Mouse (Mus musculus) gonadal fat pad, adult 2 months (tissue): ENCODE measurements around the gene Rnf126. TPM values are rescaled to one million over a fixed set of nuclear protein-coding genes. Genes with fewer than 3 reads are reported as not detected.

Source experiments
- DNase-seq: peaks from one replicate; pipeline ENCODE4 v3.0.0-alpha.2; 2012; ENCODE audit warnings: low read depth
- polyA plus RNA-seq: library from polyadenylated mRNA; depleted of rRNA; stranded (reverse); fragments of >200 nt; gene quantifications from 2 replicates; pipeline ENCODE4 v1.2.3, GENCODE M21; 2012; rRNA removed

The Rnf126 gene
- polyA plus RNA-seq: 80.0 and 102 TPM in 2 replicates

DNA sequence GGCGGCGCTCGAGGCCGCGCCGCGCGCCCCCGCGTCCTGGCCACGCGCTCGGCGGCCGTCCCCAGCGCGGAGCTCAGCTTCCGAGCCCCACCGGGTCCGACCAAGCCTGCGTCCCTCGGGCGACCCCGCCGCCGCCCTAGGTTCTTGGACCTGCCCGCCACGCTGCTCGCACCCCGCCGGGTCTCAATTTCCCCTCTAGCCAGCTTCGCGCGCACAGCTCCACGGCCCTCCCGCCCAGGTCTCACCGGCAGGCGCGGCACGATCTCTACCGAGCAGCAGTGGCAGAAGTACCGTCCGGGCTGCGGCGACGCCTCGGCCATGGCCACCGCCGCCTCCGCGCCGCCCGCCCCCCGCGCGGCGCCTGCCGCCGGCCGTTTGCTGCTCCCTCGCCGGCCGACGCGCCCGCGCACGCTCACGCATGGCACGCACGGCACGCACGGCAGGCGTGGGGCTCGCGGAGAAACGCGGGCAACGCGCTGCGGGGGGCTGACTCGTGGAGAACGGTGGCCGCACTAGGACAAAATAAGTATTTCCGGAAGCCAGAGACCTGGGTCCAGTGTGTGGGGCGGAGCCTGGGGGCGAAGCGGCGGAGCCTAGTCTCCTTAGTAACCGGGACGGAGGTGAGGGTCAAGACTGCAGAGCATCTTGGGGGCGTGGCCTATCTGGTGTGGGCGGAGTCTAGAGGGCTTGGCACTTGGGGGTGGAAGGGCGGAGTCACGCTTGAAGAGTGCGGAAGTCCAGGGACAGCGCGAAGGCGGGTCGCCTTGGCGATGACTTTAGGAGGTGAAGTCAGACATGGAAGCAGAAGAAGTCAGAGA lies at the start of gene Rnf126:
Gene Rnf126 (minus strand): TSS at position 445 of the 818 bp plus-strand sequence.
- peak; percentile 95 for DNase-seq

DNA sequence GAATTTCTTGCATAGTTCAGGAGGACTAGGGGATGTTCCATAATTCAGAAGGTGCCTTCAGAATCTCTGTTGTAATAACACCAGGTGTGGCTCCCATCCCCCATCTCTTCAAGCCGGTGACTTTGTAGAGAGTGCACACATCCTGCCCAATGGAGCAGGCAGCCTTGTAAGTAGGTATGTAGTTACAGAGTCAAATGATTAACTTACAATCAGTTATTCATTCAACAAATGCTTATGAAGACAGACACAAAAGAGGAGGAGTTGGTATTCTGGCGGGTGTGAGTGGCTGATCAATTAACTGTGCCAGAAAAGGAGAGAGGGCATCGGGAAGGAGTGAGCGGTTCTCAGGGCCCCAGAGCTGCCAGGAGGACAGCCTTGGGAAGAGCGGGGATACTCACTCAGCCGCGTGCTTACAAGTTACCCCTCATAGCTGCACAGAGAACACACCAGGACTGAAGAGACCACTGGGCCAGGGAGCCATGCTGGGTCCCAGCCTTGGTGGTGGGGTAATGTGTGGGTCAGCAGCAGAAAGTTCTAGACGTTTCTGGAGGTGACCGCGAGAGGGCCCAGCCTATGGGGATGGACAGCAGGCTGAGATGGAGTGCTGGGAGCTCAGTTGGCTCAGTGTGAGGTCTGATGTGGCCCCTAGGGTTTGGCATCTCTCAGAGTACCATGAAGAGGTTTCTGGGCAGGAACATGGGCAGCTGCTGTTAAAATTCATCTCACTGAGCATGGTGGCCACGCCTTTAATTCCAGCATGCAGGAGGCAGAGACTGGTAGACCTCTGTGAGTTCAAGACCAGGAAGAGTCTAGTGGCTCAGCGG lies 49.1 kb upstream of the Rnf126 start:
- DNase-seq: no peak

DNA sequence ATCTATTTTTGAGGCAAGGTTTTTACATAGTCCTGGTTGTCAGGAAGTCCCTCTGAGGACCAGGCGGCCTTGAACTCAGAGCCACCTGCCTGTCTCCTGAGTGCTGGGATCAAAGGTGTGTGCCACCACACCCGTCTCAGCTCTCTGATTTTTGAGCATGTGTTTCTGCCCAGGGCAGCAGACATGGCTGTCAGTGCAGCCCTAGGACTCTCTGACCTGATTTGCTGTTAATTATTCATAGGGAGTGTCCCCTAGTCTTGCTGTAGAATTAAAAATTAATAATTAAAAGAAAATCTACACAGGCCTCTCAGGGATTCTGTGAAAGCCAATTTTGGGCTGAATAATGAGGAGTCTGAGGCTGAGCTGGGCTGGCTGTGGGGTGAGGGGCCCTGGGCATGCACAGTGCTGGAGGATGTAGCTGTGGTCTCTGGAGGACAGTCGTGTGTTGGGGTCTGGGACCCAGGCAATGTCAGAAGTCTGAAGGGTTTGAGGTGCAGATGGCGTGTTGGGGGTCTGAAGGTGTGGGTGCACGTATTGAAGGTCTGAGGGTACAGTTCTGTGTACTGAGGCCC lies 47.6 kb upstream of the Rnf126 start:
- no peak for DNase-seq

DNA sequence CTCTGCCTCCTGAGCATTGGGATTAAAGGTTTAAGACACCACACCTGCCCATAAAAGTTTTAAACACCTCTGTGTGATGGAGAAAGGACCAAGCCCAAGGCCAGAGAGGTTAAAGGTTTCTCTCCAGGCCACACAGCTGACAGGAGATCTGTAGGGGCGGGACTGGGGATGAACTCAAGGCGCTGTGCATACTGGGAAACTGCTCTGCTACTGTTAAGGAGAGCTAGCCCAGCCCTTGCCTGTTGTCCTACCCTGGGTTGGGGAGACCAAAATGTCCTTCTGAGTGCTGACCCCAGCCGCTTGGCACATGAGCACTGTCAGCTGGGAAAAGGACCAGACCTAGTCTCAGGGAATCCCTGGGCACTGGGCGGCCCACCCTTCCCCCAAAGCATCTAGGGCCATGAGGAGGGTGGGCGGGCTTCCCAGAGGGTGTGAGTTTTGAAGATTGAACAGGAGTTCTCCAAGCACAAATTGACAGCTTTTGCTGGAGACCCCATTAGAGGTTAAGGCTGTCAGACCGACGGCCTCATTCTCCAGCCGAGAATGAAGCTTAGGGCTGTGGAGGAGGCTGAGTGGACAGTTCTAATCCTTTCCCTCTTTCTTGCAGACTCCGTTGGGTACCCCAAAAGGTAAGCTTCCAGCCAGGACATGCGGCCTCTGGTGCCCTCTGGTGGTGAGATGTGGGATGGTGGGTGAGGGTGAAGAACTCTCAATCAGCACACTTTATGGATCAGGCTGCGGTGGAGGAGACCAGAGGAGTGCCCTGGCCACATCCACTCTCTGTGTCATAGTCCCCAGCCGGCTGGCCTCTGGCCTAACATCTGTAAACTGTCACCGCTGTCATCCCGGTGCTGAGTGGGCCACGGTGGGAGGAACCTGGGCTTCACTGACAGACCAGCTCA lies 45.2 kb upstream of the Rnf126 start:
- no peak for DNase-seq

DNA sequence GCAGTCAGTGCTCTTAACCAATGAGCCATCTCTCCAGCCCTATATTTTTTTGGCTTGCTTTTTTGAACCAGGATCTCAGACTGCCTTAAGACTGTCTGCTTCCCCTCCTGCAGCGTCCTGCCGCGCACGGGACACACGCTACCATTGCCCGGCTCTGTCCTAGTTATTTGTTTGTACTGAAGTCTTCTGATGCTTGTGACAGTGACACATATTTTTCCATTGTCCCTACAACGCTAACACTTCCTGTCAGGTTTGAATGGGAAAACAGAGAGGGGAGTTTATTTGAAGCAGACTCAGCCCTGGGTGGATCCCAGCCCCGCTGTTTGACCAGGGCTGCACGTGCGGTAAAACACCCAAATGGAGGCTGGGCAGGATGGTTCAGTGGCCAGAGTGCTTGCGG lies 42.0 kb upstream of the Rnf126 start:
- no peak for DNase-seq

DNA sequence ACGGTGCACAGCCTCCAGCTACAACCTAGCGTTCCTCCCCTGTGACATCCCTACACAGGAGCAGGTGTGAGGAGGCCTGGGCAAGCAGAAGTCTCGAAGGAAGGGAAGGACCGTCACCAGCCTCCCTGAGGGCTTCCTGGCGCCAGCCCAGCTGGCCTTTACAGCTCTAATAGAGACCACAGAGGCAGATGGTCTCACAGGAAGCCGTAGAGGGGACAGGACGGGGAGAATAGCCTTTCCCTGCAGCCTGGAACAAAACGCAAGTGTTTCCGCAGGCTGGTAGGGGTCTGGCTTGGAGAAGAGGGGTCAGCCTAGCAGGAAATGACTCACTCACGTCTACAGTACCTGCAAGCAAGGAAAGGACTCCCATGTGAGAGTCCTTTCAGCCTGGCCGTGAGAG lies 41.1 kb upstream of the Rnf126 start:
- DNase-seq: no peak

DNA sequence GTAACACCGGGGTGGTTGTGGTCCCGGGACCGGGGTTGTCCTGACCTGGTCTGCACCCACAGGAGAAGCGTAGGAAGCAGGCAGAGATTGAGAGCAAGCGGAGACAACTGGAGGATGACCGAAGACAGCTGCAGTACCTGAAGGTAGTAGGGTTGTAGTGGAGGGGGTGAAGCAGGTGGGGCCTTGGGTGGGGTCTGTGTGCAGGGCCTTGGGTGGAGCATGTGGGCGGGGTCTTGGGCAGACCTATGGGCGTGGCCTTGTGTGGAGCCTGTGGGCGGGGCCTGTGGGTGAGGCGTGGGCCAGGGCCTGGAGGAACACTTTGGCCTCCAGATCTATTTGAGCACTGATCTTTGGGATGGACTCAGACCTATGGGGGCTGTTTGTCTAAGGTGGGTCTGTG lies 40.2 kb upstream of the Rnf126 start:
- no peak for DNase-seq

DNA sequence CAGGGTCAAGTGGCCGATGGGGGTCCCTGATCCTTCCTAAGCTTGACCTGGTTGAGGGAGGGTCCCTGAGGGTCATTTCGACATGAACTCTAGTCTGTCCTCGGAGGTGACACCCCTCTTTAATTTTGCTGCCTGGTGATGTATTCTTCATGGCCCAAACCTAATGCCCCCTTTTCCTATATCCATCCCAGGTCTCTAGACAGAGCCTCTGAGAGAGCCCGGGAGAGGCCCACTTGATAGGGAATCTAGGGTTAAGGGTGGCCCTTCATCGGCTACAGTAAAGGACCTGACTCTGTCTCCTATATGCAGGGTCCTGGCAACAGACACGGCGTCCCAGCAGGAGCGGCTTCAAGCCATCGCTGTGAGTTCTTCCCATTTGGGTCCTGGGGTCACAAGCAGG lies 39.6 kb upstream of the Rnf126 start:
- no peak for DNase-seq

DNA sequence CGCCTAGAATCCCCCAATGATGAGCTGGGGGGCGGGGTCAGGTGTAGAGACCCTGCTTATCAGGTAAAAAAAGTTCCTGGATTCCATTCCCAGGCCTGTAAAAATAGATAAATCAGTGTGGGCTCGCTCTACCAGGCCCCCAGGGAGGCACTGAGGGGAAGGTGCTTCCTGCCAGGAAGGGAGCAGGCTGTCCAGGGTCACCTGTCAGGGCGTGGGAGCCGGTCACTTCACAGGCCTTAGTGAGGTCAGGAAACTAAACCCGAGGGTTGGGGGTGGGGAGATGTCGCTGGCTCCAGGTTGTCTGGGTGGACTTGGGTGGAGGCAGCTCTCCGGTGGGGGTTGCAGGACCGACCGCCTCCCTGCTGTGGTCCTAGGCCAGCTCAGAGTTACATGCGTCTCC lies 38.9 kb upstream of the Rnf126 start:
- no peak for DNase-seq

DNA sequence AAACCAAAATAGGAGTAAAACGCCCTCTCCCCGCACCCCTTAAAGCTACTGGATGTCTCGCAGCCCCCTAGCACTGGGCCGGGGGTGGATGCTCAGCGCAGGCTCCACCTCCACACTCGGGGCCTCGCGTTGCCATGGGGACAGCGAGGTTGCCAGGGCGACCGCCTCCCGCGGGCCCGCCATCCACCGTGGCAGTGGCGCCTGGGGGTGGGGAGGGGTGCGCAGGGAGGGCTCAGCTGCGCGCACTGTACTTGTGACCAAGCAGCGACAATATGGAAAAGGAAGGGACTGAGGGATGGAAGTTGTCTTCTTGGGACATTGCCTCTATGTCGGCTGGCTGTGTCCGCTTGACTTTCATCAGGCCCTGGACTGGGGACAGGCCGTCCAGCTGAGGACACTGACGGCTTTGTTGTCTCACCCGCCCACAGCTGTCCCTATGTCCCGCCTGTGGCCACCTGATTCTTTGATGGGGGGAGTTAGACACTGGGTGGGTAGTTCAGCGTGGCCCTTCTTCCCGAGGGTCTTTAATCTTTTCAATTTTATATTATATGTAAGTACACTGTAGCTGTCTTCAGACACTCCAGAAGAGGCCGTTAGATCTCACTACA lies 37.1 kb upstream of the Rnf126 start:
- DNase-seq: no peak

DNA sequence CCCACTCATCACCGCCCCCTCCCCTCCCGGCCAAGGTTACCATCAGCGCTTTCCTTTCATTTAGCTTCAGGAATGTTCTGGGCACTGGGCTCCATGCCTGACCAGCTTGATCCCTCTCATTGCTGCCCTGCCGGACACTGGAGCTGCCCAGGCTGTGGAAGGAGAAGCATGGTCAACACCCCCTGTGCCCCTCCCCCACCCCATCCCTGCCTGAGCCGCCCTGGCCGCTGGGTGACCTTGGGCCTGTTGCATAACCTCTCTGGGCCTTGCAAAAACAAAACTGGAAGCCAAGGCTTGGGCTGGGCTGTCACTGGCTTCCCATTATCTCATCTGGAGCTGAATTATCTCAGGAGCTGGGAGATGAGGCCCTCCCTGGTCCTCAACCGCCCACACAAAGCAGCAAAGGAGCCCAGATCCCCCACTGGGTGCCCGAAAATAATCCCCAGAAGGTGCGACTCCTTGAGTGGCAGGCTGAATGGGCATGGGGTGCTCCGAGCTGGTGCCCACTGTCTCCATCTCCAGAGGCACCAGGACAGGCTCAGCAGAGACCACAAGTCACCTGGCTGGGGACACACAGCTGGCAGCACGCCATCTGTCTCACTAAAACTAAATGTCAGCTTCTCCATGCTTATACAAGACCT lies 35.7 kb upstream of the Rnf126 start:
- no peak for DNase-seq

DNA sequence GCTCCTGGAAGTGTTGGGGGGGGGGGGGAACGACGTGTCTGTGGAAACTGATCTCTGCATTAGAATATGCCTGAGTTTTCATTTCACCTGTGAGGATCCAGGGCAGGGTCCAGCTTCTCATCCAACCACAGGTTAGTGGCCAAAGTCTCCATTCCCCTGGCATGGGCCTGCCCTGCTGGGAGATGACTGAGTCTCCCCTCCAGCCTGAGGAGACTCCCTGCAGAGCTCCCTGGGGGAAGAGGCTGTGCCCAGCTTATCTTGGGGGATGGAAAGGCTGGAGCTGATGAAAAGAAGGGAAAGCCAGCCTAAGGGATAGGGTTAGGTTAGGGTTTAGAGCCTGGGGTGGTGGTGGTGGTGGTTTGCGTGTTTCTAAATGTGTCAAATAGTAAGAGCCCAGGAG lies 35.1 kb upstream of the Rnf126 start:
- no peak for DNase-seq

DNA sequence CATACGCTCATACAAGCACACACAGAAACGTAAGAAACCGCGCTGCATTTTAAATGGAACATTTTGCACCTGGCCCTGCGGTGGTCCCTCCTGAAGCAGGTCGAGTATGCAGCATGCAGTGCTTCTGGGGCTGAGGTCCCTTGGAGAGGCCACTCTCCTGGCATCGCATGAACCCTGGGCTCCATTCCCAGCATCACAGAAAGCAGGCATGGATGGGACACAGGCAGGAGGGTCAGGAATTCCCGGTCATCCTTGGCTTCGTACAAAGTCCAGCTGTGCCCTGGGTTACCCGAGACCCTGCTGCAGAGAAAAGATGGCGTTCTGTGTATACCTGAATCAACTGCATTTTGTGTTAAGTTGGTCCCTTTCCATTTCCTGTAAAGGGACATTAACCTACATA lies 33.8 kb upstream of the Rnf126 start:
- no peak for DNase-seq

DNA sequence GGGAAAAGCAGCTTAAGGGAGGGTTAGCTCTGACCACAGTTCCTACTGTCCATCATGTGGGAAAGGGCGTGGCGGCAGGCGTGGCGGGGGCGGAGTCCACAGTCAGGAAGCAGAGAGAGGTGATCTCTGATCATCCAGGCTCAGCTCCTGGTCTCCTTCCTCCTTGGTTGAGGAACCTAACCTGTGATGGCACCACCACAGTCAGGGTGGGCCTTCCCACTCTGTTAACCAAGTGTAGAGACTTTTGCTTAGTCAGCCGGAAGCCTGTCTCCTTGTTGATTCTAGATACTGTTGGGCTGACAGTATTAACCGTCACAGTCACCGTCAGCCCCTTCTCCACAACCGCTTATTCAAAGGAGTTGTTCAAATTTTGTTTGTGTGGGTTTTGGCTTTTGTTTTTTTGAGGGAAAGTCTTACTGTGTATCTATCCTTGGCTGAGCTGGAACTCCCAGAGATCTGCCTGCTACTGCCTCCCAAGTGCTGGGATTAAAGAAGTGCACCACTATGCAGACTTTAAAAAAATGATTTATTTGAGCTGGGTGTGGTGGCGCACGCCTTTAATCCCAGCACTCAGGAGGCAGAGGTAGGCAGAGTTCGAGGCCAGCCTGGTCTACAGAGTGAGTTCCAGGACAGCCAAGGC lies 31.7 kb upstream of the Rnf126 start:
- no peak for DNase-seq

DNA sequence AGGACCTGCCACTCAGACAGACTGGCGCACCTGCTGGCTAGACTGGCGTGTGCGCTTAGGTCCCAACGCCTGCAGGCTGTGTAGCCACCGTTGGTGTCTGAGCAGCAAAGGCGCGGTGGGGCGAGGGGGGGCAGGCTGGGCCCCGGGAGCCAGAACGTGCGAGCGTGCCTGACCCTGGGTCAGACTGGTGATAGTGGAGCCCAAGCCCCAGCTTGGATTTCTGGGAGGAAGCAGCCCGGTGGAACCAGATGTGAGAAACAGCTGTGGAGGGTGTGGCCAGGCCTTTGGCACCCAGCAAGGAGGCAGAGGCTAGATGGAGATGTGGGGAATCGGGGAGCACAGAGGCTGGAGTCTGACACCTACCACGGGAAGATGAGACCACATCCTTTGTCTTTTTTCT lies 30.6 kb upstream of the Rnf126 start:
- DNase-seq: no peak

DNA sequence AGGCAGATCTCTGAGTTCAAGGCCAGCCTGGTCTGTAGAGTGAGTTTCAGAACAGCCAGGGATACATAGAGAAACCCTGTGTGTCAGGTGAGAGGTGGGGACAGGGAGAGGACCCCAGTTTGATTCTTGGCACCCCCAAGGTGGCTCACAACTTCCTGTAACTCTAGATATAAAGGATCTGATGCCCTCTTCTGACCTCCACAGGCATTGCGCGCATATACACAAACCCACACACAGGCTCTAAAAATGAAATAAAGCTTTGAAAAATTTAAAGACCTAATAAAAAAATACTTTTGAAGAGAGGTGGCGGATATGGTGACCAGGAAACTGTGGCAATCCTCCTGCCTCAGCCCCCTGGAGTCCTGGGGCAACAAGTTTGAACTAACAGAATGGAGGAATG lies 29.2 kb upstream of the Rnf126 start:
- no peak for DNase-seq

DNA sequence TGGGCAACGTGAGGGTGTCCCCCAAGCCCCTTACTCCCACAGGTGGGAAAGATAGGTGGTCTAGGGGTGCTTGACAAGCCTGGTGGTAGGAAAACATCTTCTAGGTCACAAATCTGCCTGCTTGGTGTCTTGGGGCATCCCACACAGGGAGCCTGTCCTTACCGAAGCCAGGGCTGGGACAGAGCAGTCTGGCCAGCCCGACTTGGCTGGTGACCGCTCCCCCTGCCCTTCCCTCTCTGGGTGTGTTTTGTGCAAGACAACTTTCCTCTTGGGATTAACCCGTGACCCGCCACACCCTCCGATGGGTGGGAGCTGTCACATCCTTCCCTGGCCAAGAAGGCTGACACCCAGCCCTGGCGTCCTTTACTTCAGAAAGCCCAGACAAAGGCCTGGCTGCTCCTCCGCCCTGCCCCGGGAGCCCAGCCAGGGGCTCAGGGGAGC lies 27.8 kb upstream of the Rnf126 start:
- no peak for DNase-seq

DNA sequence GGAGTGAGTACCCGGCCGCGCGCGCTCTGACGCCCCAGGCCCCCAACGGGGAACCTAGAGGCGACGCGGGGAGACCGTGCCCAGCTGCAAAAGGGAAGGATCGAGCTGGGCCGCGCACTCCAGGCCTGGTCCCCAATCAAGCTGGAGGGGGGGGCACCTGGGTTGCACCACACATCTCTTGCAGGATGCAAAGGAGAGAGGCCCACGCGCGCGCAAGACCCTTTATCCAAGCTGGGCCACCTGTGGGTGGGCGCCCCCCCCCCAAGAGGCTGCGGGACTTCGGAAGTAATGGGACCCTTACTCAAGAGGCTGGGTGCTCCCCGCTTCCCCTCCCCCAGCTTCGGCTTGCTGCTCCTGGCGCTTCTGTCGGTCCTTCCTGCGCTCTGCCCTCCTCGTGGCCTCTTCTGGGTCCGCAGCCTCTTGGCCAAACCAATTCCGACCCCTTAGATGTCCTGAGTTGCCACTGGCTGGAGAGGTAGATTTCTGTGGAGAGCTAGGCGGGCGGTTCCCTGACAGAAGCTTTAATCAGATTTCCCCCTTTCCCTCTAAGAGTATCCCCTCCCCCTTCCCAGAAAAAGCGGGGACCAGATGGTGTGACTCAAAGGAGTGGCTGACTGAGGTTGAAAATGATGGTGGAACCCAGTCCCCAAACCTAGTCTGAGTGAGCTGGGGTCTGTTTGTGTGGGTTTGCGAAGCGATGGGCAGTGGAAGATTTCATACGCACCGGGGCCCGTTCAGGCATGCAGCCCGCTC lies 27.2 kb upstream of the Rnf126 start:
- DNase-seq: no peak

DNA sequence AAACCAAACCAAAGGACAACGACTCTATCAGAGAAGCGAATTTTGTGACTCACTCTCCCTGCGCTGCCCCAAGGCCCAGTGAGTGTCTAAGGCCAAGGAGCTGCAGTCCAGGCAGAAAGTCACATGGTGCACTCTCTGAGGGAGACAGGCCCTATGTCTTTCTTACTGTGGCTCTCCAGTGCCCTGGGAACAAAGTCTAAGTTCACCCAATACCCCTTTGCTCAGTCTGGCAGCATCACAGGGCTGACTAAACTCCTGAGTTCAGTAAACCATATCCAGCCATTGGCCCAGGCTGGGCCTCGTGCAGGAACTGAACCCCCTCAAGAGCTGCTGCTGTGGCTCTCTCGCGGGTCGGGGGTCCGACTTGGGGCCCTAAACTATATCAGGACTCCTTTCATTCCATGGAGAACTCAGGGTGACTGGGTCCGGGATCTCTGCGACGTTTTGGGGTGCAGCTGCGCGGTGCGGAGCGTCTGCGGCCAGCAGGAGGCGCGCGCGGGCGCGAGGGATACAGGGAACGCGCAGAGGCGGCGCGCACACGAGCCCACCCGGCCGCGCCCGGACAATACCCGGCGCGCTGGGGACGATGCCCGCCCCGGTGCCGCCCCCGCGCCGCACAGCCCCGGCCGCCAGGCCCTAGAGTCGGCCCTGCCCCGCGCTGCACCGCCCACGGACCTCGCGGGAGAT lies 26.4 kb upstream of the Rnf126 start, which contains the start of gene Palm:
Gene Palm (plus strand): TSS at position 522 of the 687 bp plus-strand sequence.
- DNase-seq: no peak
